Mouse (Mus musculus) layer of hippocampus, postnatal 36 days (tissue): ENCODE data around the gene Pou3f3. TPM values are rescaled to one million over a fixed set of nuclear protein-coding genes. Genes with fewer than 3 reads are reported as not detected.

Experiments used
- total RNA-seq, 2 experiments: library from RNA; stranded (reverse); gene quantifications; 2 replicates each; pipeline ENCODE4 v1.2.3; 2021

Gene Pou3f3
- total RNA-seq, 2 experiments from 2014 or later: 67.8 to 68.4 TPM

Other genes starting within 250 kb of the Pou3f3 start
- gene Mrps9, start 155.5 kb downstream of the Pou3f3 start, total RNA-seq: 10 to 100 TPM; 45.9 to 48.2 TPM